Mouse (Mus musculus) megakaryocyte-erythroid progenitor cell, adult 5 weeks (primary cell): Measurements from ENCODE around the gene Cypt4. TPM values are rescaled to one million over a fixed set of nuclear protein-coding genes. Genes with fewer than 3 reads are reported as not detected.

Experiments
- polyA plus RNA-seq: library from polyadenylated mRNA; stranded (reverse); fragments of >175 nt; gene quantifications from 2 replicates; pipeline ENCODE4 v1.2.3, GENCODE M21; 2012

The Cypt4 gene
- polyA plus RNA-seq, result not detected in 2 replicates

GRCm38 (mm10) chr9:24624896-24625295 is at the start of gene Cypt4:
Gene Cypt4, plus strand, starts transcription at chr9:24625196.

Other genes starting within 250 kb of the Cypt4 start
- gene Dpy19l1, start 122.1 kb upstream of the Cypt4 start, polyA plus RNA-seq, result 15.5 and 18.6 TPM in 2 replicates
- gene Dpy19l2, start 71.1 kb downstream of the Cypt4 start, polyA plus RNA-seq, result not detected in 2 replicates
- 0.01 TPM in 1 of 2 replicates, not detected in the other for gene Tbx20, start 149.1 kb downstream of the Cypt4 start, polyA plus RNA-seq